Mouse (Mus musculus) bone marrow macrophage, adult 2 months (primary cell): ENCODE data around the gene RPS10-NUDT3.

Source experiments
- CTCF ChIP-seq: IDR thresholded peaks from 2 replicates; pipeline ENCODE4 v1.5.1; 2012; ENCODE audit warnings: low read depth, mild to moderate bottlenecking, low read length, moderate library complexity
- POLR2A ChIP-seq: IDR thresholded peaks from 2 replicates; pipeline ENCODE4 v1.6.1; 2012; ENCODE audit warnings: mild to moderate bottlenecking, low read depth, low read length, borderline replicate concordance

- TF ChIP-seq CTCF, result no peak
- TF ChIP-seq POLR2A, result no peak
These were observed 36.7 kb upstream of the RPS10-NUDT3 start for GRCm38 (mm10) chr17:27671720-27672119.
